Mouse (Mus musculus) CH12.LX (cell line): ENCODE results near the gene Dner.

ENCODE experiments used
- CTCF ChIP-seq, 2 experiments: IDR thresholded peaks in 1 of 2; conservative IDR thresholded peaks in 1 of 2; 2 replicates each; pipeline ENCODE4 v1.5.1; 2011 to 2012; ENCODE audit warnings: low read depth in 2 of 2, low read length in 2 of 2, improper control_type of control experiment in 1 of 2, inconsistent platforms in 1 of 2, mild to moderate bottlenecking in 1 of 2, moderate library complexity in 1 of 2
- ELF1 ChIP-seq: IDR thresholded peaks from 2 replicates; pipeline ENCODE4 v1.6.1; 2014; ENCODE audit warnings: low read depth, mild to moderate bottlenecking, inconsistent platforms, low read length, improper control_type of control experiment
- EP300 ChIP-seq: IDR thresholded peaks from 2 replicates; pipeline ENCODE4 v1.6.1; 2011; ENCODE audit warnings: low read length, improper control_type of control experiment
- ETS1 ChIP-seq: conservative IDR thresholded peaks from 2 replicates; pipeline ENCODE4 v1.6.1; 2012; ENCODE audit warnings: low read depth, mild to moderate bottlenecking, inconsistent platforms, low read length, improper control_type of control experiment, moderate library complexity
- IRF4 ChIP-seq: IDR thresholded peaks from 2 replicates; pipeline ENCODE4 v1.6.1; 2014; ENCODE audit warnings: low read depth, mild to moderate bottlenecking, inconsistent platforms, low read length, improper control_type of control experiment
- JUN ChIP-seq: IDR thresholded peaks from 2 replicates; pipeline ENCODE4 v1.6.1; 2011; ENCODE audit warnings: low read depth, mild to moderate bottlenecking, low read length, improper control_type of control experiment, moderate library complexity; ENCODE audit not compliant: insufficient read depth
- MAX ChIP-seq: IDR thresholded peaks from 2 replicates; pipeline ENCODE4 v1.6.1; 2011; ENCODE audit warnings: low read length, improper control_type of control experiment
- MYC ChIP-seq: IDR thresholded peaks from 2 replicates; pipeline ENCODE4 v1.6.1; 2011; ENCODE audit warnings: low read depth, mild to moderate bottlenecking, improper control_type of control experiment, low read length
- NELFE ChIP-seq: IDR thresholded peaks from 2 replicates; pipeline ENCODE4 v1.6.1; 2011; ENCODE audit warnings: low read depth, low read length, improper control_type of control experiment
- NRF1 ChIP-seq: IDR thresholded peaks from 2 replicates; pipeline ENCODE4 v1.6.1; 2014; ENCODE audit warnings: low read depth, mild to moderate bottlenecking, inconsistent platforms, low read length, improper control_type of control experiment, moderate library complexity
- POLR2A ChIP-seq: IDR thresholded peaks from 2 replicates; pipeline ENCODE4 v1.6.1; 2011; ENCODE audit warnings: low read depth, mild to moderate bottlenecking, improper control_type of control experiment, low read length
- RCOR1 ChIP-seq: conservative IDR thresholded peaks from 2 replicates; pipeline ENCODE4 v1.6.1; 2012; ENCODE audit warnings: low read depth, mild to moderate bottlenecking, inconsistent platforms, low read length, improper control_type of control experiment
- SIN3A ChIP-seq: IDR thresholded peaks from 2 replicates; pipeline ENCODE4 v1.6.1; 2012; ENCODE audit warnings: low read length, improper control_type of control experiment, inconsistent platforms

- TF ChIP-seq CTCF (conservative IDR thresholded peaks at IDR 0.05 in 1 of 2, IDR thresholded peaks at IDR 0.05 in 1 of 2; ENCODE audit: low read depth in 2 of 2, low read length in 2 of 2) (no peak), ELF1 (no peak), EP300 (peak; percentile 49), JUN (peak; percentile 34; the same call in 1 of the 2 replicates), MAX (no peak), NELFE (no peak), POLR2A (no peak), SIN3A (no peak), MYC (no peak), RCOR1 (no peak), NRF1 (no peak), IRF4 (peak; percentile 78), ETS1 (no peak)
These were observed 97.0 kb downstream of the Dner start for GRCm38 (mm10) chr1:84599025-84599424.
